Mouse (Mus musculus): ENCODE results near the gene Psmd14. TPM values are rescaled to one million over a fixed set of nuclear protein-coding genes. Genes with fewer than 3 reads are reported as not detected.

The Psmd14 gene
- total RNA-seq, 2 experiments from 2014 or later = 64.7 to 64.8 TPM

DNA sequence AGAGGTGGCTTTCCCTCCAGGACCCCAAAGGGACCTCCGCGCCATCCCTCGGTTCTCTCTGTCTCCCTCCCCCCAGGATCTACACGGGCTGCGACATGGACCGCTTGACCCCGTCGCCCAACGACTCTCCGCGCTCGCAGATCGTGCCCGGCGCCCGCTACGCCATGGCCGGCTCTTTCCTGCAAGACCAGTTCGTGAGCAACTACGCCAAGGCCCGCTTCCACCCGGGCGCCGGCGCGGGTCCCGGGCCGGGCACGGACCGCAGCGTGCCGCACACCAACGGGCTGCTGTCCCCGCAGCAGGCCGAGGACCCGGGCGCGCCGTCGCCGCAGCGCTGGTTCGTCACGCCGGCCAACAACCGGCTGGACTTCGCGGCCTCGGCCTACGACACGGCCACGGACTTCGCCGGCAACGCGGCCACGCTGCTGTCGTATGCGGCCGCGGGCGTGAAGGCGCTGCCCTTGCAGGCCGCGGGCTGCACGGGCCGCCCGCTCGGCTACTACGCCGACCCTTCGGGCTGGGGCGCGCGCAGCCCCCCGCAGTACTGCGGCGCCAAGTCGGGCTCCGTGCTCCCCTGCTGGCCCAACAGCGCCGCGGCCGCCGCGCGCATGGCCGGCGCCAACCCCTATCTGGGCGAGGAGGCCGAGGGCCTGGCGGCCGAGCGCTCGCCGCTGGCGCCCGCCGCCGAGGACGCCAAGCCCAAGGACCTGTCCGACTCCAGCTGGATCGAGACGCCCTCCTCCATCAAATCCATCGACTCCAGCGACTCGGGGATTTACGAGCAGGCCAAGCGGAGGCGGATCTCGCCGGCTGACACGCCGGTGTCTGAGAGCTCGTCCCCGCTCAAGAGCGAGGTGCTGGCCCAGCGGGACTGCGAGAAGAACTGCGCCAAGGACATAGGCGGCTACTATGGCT, 100.3 kb downstream of the Psmd14 start:
- peak in 1 of 2 experiments; percentile 49 for DNase-seq

DNA sequence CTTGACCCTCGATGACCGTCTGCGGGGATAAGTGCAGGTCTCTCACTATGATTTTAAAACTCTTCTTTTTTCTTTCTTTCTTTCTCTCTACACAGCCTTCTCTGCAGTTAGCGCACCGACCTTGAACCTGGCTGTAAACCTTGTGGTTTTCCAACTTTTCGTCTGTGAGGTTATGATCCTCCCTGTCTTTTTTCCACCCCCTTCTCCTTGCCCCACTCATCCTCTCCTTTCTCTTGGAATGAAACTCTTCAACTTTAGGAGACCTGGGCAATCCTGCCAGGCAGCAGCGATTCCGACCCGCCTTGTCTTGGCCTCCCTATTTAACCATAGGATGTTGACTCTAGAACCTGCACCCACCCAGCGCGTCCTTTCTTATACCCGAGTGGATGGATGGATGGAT, 101.0 kb downstream of the Psmd14 start:
- peak in 1 of 2 experiments; percentile 29 for DNase-seq

DNA sequence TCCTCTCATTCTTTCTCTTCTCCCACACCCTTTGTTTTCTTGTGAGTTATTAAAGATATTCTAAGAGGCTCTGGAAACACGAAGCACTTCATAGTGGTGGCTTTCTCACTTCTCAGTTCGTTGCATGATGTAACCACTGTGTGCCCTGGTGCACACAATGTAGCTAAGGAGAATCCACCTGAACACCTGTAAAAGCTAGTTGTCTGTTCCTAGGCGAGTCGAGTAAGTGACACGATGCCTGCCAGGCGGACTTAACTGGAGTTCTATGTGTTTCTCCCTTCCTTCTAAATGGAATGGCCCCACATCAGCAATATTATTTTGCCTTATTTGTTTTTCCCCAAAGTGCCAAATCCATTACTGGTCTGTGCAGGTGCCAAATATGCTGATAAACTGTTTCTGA, 101.6 kb downstream of the Psmd14 start:
- peak in 1 of 2 experiments; percentile 29 for DNase-seq

DNA sequence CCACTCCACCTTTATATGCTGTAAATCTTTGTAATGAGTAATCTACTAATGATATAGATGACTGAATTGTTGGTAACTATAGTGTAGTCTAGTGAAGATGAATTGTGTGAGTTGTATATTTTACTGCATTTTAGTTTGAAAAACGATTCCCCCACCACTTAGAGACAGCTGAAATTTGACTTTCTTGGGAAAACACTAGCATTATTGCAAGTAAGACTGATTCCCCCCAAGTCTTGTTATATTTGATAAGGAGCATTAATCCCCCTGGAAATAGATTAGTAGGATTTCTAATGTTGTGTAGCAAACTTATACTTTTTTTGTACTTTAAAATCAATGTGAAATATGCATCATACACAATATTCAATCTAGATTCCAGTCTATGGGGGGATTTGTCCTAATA, 102.0 kb downstream of the Psmd14 start:
- DNase-seq = no peak

DNA sequence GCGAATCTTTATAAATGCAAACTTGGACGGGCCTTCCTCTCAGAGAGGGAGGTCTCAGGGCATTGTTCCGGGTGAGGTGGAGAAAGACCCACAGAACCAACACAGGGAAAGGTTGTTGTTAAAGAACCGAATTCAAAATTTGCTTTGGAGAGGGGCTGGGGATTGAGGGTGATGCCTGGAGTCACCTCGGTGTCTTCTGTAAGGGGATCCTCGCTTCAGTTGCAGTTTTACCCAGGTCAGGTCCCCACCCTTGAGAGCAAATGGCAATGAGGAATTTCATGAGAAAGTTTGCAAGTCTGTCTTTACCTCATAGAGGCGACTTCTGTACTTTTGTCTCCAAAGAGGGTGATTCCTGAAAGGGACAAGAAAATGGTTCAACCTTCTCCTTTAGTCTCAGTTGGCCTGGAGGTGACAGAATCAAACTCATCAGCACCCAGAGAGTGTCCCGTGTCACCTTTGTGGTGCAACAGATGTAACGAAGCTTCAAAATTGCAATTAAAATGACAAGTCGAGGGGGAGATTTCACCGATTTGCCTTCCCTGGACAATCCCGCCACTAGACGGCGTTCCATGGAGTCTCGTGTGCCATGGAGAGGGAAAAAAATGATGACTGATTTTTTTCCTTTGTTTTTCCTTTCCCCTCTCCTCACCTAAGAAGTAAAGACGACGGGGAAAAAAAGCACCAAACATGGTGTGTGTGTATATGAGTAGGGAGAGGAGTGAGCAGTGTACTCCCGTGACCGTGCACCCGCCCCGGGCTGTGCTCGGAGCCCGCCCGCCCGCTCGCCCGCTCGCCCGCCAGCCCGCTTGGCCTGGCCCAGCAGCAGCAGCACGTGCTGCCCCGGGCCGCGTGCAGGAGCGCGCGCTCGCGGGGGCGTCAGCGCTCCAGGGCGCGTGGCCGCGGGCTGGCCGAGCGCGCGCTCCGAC, 103.3 kb downstream of the Psmd14 start:
- DNase-seq = peak in 1 of 2 experiments; percentile 35

DNA sequence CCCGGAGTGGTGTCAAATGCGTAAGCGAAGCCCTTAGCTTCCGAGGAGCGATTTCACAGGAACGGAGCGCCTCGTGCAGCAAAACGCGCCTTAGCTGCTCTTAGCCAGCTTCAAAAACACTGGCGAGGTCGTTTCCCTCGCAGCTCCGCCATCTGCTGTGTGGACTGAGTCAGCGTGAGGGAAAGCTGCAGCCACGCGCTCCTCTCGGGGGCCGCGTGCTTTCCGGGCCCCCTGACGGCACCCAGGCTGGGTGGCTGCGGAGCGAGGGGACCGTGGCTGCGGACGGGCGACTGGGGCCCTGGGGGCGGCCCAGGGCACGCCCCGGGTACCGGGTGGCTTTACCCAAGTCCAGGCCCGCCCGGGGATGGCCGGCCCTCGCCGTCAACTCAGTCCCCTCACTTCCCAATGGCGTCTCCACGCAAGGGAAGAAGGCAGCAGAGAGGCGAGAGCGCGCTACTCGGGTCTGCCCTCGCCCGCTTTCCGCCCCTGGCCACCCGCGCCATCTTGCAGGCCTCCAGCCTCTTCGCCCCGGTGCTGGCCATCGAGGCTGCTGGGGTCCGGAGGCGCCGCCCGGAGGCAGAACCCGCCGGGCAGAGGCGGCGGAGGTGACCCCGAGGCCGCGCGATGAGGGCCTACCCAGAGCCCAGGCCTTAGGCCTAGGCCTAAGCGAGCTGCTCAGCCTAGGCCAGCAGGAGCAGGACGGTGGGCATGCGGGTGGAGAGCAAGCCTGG, 104.3 kb downstream of the Psmd14 start:
- DNase-seq = peak in 1 of 2 experiments; percentile 3

DNA sequence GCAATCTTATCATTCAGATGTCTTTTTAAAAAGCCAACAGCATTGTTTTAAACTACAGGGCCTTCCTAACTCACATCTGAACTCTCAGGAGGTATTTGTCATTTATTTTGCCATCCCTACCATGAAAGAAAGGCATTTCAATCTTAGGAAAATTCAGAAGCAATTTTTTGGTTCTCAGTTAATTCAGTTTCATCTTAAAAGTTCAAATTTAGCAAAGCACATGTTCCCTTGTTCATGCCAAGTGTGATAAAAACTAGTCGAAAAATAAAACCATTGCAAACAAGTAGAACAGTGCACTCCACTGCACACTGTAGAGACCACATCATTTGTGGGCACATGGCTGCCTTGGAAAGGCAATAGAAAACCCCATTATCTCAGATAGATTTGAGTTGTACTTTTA, 106.7 kb downstream of the Psmd14 start:
- DNase-seq = no peak

DNA sequence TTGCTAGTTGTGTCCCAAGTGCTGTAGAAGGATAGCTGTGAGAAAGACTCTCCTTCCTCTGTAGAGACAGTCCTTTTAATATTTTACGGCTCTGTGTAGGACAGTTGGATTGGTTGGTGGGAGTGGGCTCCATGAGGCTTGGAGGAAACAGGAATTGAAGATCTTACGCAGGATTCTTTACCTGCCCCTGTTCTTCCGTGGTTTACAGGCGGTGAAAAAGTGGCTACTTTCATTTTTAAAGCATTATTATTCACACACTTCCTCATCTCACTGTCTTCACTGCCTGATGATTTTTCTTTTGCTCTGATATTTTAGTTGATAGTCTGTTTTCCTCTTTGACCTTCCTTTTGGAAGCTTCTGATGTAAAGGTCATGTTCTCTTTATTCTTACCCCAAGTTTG, 108.7 kb downstream of the Psmd14 start:
- DNase-seq = no peak

DNA sequence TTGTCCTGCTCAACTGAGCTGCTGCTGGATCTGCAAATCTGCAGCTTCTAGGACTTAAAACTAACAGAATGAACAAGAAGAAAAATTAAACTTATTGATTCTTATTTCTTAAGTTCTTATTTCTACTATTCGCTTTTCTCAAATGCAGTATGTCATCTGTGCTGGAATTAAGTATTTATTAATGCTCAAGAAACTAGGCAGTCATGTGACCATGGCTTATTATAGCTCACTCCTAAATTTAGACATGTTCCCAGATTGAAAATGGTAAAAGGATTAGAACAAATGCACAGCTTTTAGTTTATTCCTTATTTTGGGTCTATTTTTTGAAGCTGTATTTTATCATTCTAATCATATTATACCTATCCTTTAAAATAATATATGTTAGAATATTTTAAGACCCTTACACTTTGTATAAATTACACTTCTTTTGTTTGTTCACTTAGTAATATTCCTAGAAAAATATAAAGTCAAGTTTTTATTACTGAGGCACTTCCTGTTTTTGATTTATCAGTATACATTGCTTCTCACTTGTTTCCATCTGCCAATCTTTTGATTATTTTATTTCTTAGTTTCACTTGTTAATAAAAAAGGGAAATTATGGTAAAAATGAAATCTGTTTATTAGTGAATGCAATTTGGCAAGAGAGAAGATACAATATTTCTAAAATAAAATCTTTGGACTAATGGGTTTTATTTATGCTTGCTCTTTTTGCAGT, 112.1 kb downstream of the Psmd14 start:
- no peak for DNase-seq

DNA sequence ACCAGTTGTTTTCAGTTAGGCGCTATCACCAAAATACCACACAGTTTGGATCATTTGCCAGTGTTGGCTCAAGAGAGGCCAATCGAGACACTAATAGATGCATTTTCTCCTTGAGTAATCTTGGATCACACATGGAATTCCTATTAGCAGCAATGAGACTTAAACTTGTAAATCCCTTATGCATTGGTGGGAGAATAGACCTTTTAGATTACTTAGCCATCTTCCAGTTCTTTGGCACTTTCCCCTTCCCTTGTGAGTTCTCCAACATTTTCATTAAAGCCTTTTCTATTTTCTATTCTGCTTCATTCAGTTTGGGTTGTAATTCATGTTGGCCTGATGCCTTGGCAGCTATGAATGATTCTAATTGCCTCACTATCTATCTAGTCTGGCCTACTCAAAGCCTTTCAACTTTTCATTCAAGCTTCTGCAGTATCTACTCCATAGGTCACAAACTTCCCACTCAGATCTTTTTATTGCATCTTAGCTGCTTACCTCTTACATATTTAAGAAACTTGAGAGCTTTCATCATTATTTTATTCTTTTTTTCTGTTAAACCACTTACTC, 125.8 kb downstream of the Psmd14 start:
- no peak for DNase-seq

Small RNA genes lying within 50 kb of the gene (microRNA-seq; reads per million reads assigned to microRNA genes)
- 0 reads per million in 2 experiments for gene Gm22403

Other genes starting within 250 kb of the Psmd14 start
- gene Tank, start 133.1 kb upstream of the Psmd14 start, total RNA-seq (2021) = 10 to 100 TPM; 18.6 to 19.4 TPM
- gene Tbr1, start 91.2 kb downstream of the Psmd14 start, total RNA-seq (2021) = not detected